Mouse (Mus musculus) spleen, adult 2 months (tissue): ENCODE measurements around the gene Pfn4. TPM values are rescaled to one million over a fixed set of nuclear protein-coding genes. Genes with fewer than 3 reads are reported as not detected.
"Not testable (repeated sequence)": the region's sequence is repeated elsewhere in the genome, so short reads cannot be mapped to it uniquely, and the experiment has no call there.

Source experiments
- DNase-seq, 2 experiments: peaks; one replicate each; pipeline versions ENCODE4 v3.0.0 to v3.0.0-alpha.2; 2012 to 2021; ENCODE audit warnings: low spot score in 2 of 2, low read depth in 1 of 2
- H3K27ac ChIP-seq: fragments of 200-500 bp; 2 replicates; pipeline ENCODE4 v1.5.1; 2012; ENCODE audit warnings: low read length, inconsistent platforms; ENCODE audit not compliant: insufficient read depth
- H3K27me3 ChIP-seq: fragments of 200-500 bp; 2 replicates; pipeline ENCODE4 v1.6.1; 2012; ENCODE audit warnings: mild to moderate bottlenecking, moderate library complexity, low read length, inconsistent platforms; ENCODE audit not compliant: control insufficient read depth, insufficient read depth
- H3K36me3 ChIP-seq: fragments of 200-500 bp; 2 replicates; pipeline ENCODE4 v1.6.1; 2012; ENCODE audit warnings: mild to moderate bottlenecking, low read length, inconsistent platforms; ENCODE audit not compliant: control insufficient read depth, insufficient read depth
- H3K4me1 ChIP-seq: fragments of 200-500 bp; 2 replicates; pipeline ENCODE4 v1.6.1; 2011; ENCODE audit warnings: inconsistent platforms; ENCODE audit not compliant: control insufficient read depth, insufficient read depth, insufficient read length
- H3K4me3 ChIP-seq: fragments of 200-500 bp; 2 replicates; pipeline ENCODE4 v1.5.1; 2011; ENCODE audit warnings: mild to moderate bottlenecking, inconsistent platforms; ENCODE audit not compliant: insufficient read depth, insufficient read length; ENCODE audit errors: extremely low read depth
- CTCF ChIP-seq: fragments of 200-500 bp; IDR thresholded peaks from 2 replicates; pipeline ENCODE4 v1.5.1; 2011; ENCODE audit warnings: mild to moderate bottlenecking, inconsistent platforms; ENCODE audit not compliant: insufficient read depth, insufficient read length, insufficient replicate concordance; ENCODE audit errors: extremely low read depth
- POLR2A ChIP-seq: fragments of 200-500 bp; IDR thresholded peaks from 2 replicates; pipeline ENCODE4 v1.6.1; 2011; ENCODE audit warnings: low read depth, low read length, inconsistent platforms
- WGBS: fragments of 180-500 bp; shearing (Covaris S2); methylation state at CpG from one replicate; pipeline ENCODE4 v1.1.7; 2018; 5-methylcytosine and 5-hydroxymethylcytosine counted together
- polyA plus RNA-seq: library from polyadenylated mRNA; depleted of rRNA; stranded (reverse); fragments of >200 nt; gene quantifications from 2 replicates; pipeline ENCODE4 v1.2.3, GENCODE M21; 2012

The Pfn4 gene
- polyA plus RNA-seq, 1 experiment = 0.06 TPM

GRCm38 (mm10) chr12:4784466-4784865 is 15.6 kb downstream of the Pfn4 start:
- no peak for DNase-seq
- TF ChIP-seq POLR2A = no peak
- TF ChIP-seq CTCF = no peak
- Histone ChIP-seq H3K27ac (no peak overlapping the region), H3K27me3 (no peaks in the 10 kb centered on the region), H3K4me1 (no peaks in the 10 kb centered on the region), H3K4me3 (no peak overlapping the region), H3K36me3 (no peaks in the 10 kb centered on the region)
- WGBS = 69% methylated on average over 2 of the region's 2 CpGs

GRCm38 (mm10) chr12:4788128-4788527 is 19.3 kb downstream of the Pfn4 start:
- H3K4me1 ChIP-seq, H3K27ac ChIP-seq, H3K36me3 ChIP-seq, DNase-seq, H3K4me3 ChIP-seq, H3K27me3 ChIP-seq: not testable (repeated sequence)
- WGBS = 94% methylated on average over 25 of the region's 25 CpGs

- DNase-seq = no peak
Measured at GRCm38 (mm10) chr12:4793718-4794117, 24.9 kb downstream of the Pfn4 start.

GRCm38 (mm10) chr12:4797471-4797870 is 28.6 kb downstream of the Pfn4 start:
- WGBS = 79% methylated on average over 6 of the region's 6 CpGs

More at GRCm38 (mm10) chr12:4793718-4794117, 24.9 kb downstream of the Pfn4 start:
- H3K4me3 ChIP-seq = no peak overlapping the region
- no peaks in the 10 kb centered on the region for H3K27me3 ChIP-seq
- H3K4me1 ChIP-seq = no peaks in the 10 kb centered on the region
- TF ChIP-seq POLR2A (no peak), CTCF (no peak)
- H3K27ac ChIP-seq = no peak overlapping the region
- no peaks in the 10 kb centered on the region for H3K36me3 ChIP-seq
- WGBS = 67% methylated on average over 1 of the region's 1 CpGs

GRCm38 (mm10) chr12:4811036-4811435 is 42.2 kb downstream of the Pfn4 start:
- no peak for DNase-seq
- Histone ChIP-seq H3K4me1 (no peaks in the 10 kb centered on the region), H3K27ac (no peak overlapping the region), H3K4me3 (no peak overlapping the region), H3K27me3 (no peaks in the 10 kb centered on the region), H3K36me3 (no peaks in the 10 kb centered on the region)
- 86% methylated on average over 4 of the region's 4 CpGs for WGBS
- TF ChIP-seq POLR2A (no peak), CTCF (no peak)

More at GRCm38 (mm10) chr12:4797471-4797870, 28.6 kb downstream of the Pfn4 start:
- H3K36me3 ChIP-seq, H3K27ac ChIP-seq, DNase-seq, H3K4me3 ChIP-seq, H3K4me1 ChIP-seq, H3K27me3 ChIP-seq: not testable (repeated sequence)

- no peak for TF ChIP-seq POLR2A
- no peak for TF ChIP-seq CTCF
- no peaks in the 10 kb centered on the region for H3K27me3 ChIP-seq
- 77% methylated on average over 3 of the region's 3 CpGs for WGBS
- no peak for DNase-seq
- H3K4me3 ChIP-seq = no peak overlapping the region
- no peak overlapping the region for H3K27ac ChIP-seq
- H3K4me1 ChIP-seq = no peaks in the 10 kb centered on the region
- H3K36me3 ChIP-seq = no peaks in the 10 kb centered on the region
Measured at GRCm38 (mm10) chr12:4811705-4812104, 42.9 kb downstream of the Pfn4 start.

- Histone ChIP-seq H3K27ac (no peak overlapping the region), H3K4me1 (peaks cover 2% of the 10 kb centered on the region; the same call in 1 of the 2 replicates), H3K36me3 (no peaks in the 10 kb centered on the region), H3K4me3 (no peak overlapping the region), H3K27me3 (no peaks in the 10 kb centered on the region)
- DNase-seq = no peak
- 91% methylated on average over 4 of the region's 4 CpGs for WGBS
- TF ChIP-seq POLR2A (no peak), CTCF (no peak)
Measured at GRCm38 (mm10) chr12:4813636-4814035, 44.8 kb downstream of the Pfn4 start.
